Mouse (Mus musculus) heart, adult 2 months (tissue): ENCODE measurements at regions not wholly inside any gene's neighbourhood (a gene's known extent, or its start where the extent isn't known, plus 50 kb on each side); places are given as distances from the start of the nearest gene placed in this dataset.
"Not testable (repeated sequence)": the region's sequence is repeated elsewhere in the genome, so short reads cannot be mapped to it uniquely, and the experiment has no call there.

Experiments used
- DNase-seq, 2 experiments: peaks; one replicate each; pipeline ENCODE4 v3.0.0; 2021
- H3K27ac ChIP-seq: fragments of 200-600 bp; 2 replicates; pipeline ENCODE4 v1.8.1; 2022
- H3K27me3 ChIP-seq: fragments of 200-500 bp; 2 replicates; pipeline ENCODE4 v1.6.1; 2012; ENCODE audit warnings: mild to moderate bottlenecking, low read length, inconsistent platforms, mixed read lengths; ENCODE audit not compliant: control insufficient read depth, insufficient read depth
- H3K36me3 ChIP-seq: fragments of 200-500 bp; 2 replicates; pipeline ENCODE4 v1.6.1; 2012; ENCODE audit warnings: low read length, inconsistent platforms; ENCODE audit not compliant: control insufficient read depth, insufficient read depth
- H3K4me1 ChIP-seq: fragments of 200-500 bp; 2 replicates; pipeline ENCODE4 v1.6.1; 2011; ENCODE audit warnings: low read length; ENCODE audit not compliant: control insufficient read depth, insufficient read depth
- H3K4me3 ChIP-seq: fragments of 200-600 bp; 2 replicates; pipeline ENCODE4 v1.8.1; 2022
- H3K79me2 ChIP-seq: fragments of 200-500 bp; replicated peaks from 2 replicates; pipeline ENCODE4 v1.6.1; 2012; ENCODE audit warnings: mild to moderate bottlenecking, inconsistent platforms, low read length, moderate library complexity, mixed read lengths; ENCODE audit not compliant: control insufficient read depth, insufficient read depth
- H3K9ac ChIP-seq: fragments of 200-500 bp; 2 replicates; pipeline ENCODE4 v1.6.1; 2012; ENCODE audit warnings: low read depth, mild to moderate bottlenecking, control low read depth, inconsistent platforms, low read length, mixed read lengths
- CTCF ChIP-seq: fragments of 200-600 bp; IDR thresholded peaks from 2 replicates; pipeline ENCODE4 v1.8.1; 2022; ENCODE audit warnings: antibody characterized with exemption, mild to moderate bottlenecking, moderate library complexity
- EP300 ChIP-seq: fragments of 200-500 bp; IDR thresholded peaks from 2 replicates; pipeline ENCODE4 v1.6.1; 2011; ENCODE audit warnings: low read depth, low read length, control low read depth; ENCODE audit not compliant: insufficient read depth
- POLR2A ChIP-seq: fragments of 200-500 bp; IDR thresholded peaks from 2 replicates; pipeline ENCODE4 v1.6.1; 2011; ENCODE audit warnings: mild to moderate bottlenecking, low read depth, low read length, control low read depth; ENCODE audit not compliant: insufficient read depth
- WGBS: fragments of 180-500 bp; shearing (Covaris S2); methylation state at CpG from one replicate; pipeline ENCODE4 v1.1.7; 2018; 5-methylcytosine and 5-hydroxymethylcytosine counted together
- intact Hi-C: fragments of 180-260 bp; cut with DNase I; formaldehyde crosslinking; loops from one replicate; pipeline ENCODE4 v1.15.1; 2025

GRCm38 (mm10) chr16:57949680-57950079 is 195.1 kb upstream of the Col8a1 start:
- Histone ChIP-seq H3K4me3 (no peak overlapping the region), H3K36me3 (no peaks in the 10 kb centered on the region), H3K9ac (no peak overlapping the region), H3K27me3 (no peaks in the 10 kb centered on the region), H3K79me2 (no peaks in the 10 kb centered on the region), H3K27ac (no peak overlapping the region), H3K4me1 (no peaks in the 10 kb centered on the region)
- DNase-seq, result no peak
- TF ChIP-seq POLR2A (no peak), CTCF (no peak), EP300 (no peak)
- intact Hi-C loops, result no loop called here
- 73% methylated on average over 3 of the region's 3 CpGs for WGBS

GRCm38 (mm10) chr16:57970956-57971355 is 216.4 kb upstream of the Col8a1 start:
- Histone ChIP-seq H3K27ac (no peak overlapping the region), H3K4me3 (no peak overlapping the region), H3K4me1 (no peaks in the 10 kb centered on the region), H3K9ac (no peak overlapping the region), H3K36me3 (no peaks in the 10 kb centered on the region), H3K27me3 (no peaks in the 10 kb centered on the region), H3K79me2 (no peaks in the 10 kb centered on the region)
- DNase-seq, result no peak
- no peak for TF ChIP-seq POLR2A
- no peak for TF ChIP-seq CTCF
- no peak for TF ChIP-seq EP300
- WGBS, result 50% methylated on average over 1 of the region's 1 CpGs
- intact Hi-C loops, result no loop called here

GRCm38 (mm10) chr16:57984111-57984510 is 229.6 kb upstream of the Col8a1 start:
- 69% methylated on average over 5 of the region's 5 CpGs for WGBS
- TF ChIP-seq EP300, result no peak
- no peak for TF ChIP-seq POLR2A
- no peak for TF ChIP-seq CTCF
- Histone ChIP-seq H3K9ac (no peak overlapping the region), H3K27ac (no peak overlapping the region), H3K79me2 (no peaks in the 10 kb centered on the region), H3K4me1 (no peaks in the 10 kb centered on the region), H3K4me3 (no peak overlapping the region), H3K36me3 (no peaks in the 10 kb centered on the region), H3K27me3 (no peaks in the 10 kb centered on the region)
- intact Hi-C loops, result no loop called here
- DNase-seq, result no peak

GRCm38 (mm10) chr16:58005740-58006139 is 251.2 kb upstream of the Col8a1 start:
- Histone ChIP-seq H3K9ac (no peak overlapping the region), H3K4me3 (no peak overlapping the region), H3K4me1 (no peaks in the 10 kb centered on the region), H3K27me3 (no peaks in the 10 kb centered on the region), H3K27ac (no peak overlapping the region), H3K36me3 (no peaks in the 10 kb centered on the region), H3K79me2 (no peaks in the 10 kb centered on the region)
- WGBS, result 60% methylated on average over 3 of the region's 3 CpGs
- TF ChIP-seq POLR2A (no peak), CTCF (no peak), EP300 (no peak)
- intact Hi-C loops, result no loop called here
- DNase-seq, result no peak

- Histone ChIP-seq H3K9ac (no peak overlapping the region), H3K27me3 (no peaks in the 10 kb centered on the region), H3K4me1 (no peaks in the 10 kb centered on the region), H3K79me2 (no peaks in the 10 kb centered on the region), H3K4me3 (no peak overlapping the region), H3K27ac (no peak overlapping the region), H3K36me3 (no peaks in the 10 kb centered on the region)
- no peak for DNase-seq
- TF ChIP-seq EP300 (no peak), CTCF (no peak)
- 73% methylated on average over 1 of the region's 1 CpGs for WGBS
- intact Hi-C loops, result no loop called here
Measured at GRCm38 (mm10) chr16:58013557-58013956, 259.0 kb upstream of the Col8a1 start.

- no peak for TF ChIP-seq EP300
- TF ChIP-seq CTCF, result no peak
- TF ChIP-seq POLR2A, result no peak
- Histone ChIP-seq H3K36me3 (no peaks in the 10 kb centered on the region), H3K4me1 (no peaks in the 10 kb centered on the region), H3K27ac (no peak overlapping the region), H3K4me3 (no peak overlapping the region), H3K27me3 (no peaks in the 10 kb centered on the region), H3K9ac (no peak overlapping the region), H3K79me2 (no peaks in the 10 kb centered on the region)
- DNase-seq, result no peak
- WGBS, result 54% methylated on average over 2 of the region's 2 CpGs
- intact Hi-C loops, result no loop called here
Measured at GRCm38 (mm10) chr16:58027525-58027924, 273.0 kb upstream of the Col8a1 start.

- H3K36me3 ChIP-seq, H3K27ac ChIP-seq, H3K79me2 ChIP-seq, H3K9ac ChIP-seq, H3K27me3 ChIP-seq, H3K4me1 ChIP-seq, intact Hi-C loops, H3K4me3 ChIP-seq: not testable (repeated sequence)
- 69% methylated on average over 1 of the region's 1 CpGs for WGBS
- peak; percentile 8 to 18 for DNase-seq
Measured at GRCm38 (mm10) chr16:58028541-58028940, 274.0 kb upstream of the Col8a1 start.
